Mouse (Mus musculus): ENCODE measurements around the gene Cd2bp2.

The Cd2bp2 gene

GRCm38 (mm10) chr7:127190672-127191071, 5.2 kb downstream of the Cd2bp2 start:
- no peak for DNase-seq (ENCODE audit: low read depth, low spot score)

DNA sequence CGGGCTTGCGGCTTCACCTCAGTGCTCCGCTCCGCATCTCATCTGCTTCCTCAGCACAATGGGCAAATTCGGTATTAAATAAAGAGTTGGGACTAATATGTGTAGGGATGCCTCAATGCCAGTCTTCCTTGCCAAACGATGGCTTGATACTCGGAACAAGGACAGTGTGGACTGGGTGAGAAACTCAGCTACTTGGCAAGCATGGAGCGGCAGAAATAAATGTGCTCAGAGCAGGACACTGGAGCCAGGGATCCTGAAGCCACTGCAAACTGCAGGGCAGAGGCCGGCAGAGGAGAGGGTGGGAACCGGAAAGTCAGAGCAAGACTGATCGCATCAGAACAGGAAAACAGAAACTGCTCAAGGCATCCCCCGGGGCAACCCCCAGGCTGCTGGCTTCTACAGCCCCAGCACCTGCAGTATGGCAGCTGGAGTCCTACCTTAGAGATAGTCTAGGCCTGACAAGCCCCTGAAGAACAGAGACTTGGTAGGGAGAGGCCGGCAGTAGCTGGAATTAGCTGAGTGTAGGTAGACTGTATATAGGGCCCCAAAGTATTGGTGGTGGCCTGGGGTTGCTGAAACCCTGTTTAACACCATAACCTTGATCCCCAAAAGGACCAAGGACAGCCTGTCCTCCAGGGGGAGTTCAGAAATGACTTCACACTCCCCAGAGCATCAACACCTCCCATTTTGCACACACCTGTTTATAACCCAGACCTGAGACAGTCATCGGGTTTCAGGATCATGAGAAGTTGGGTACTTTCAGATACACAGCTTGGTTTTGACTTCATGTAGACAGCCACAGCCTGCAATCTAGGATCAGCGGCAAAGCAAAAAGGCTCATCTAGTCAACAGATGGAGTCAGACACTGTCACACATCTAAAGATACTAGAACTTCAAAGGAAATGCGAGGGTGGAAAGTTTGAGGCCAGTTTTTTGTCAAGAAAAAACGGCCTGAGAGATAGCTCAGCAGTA, 7.3 kb downstream of the Cd2bp2 start:
- DNase-seq (ENCODE audit: low read depth, low spot score), result no peak

DNA sequence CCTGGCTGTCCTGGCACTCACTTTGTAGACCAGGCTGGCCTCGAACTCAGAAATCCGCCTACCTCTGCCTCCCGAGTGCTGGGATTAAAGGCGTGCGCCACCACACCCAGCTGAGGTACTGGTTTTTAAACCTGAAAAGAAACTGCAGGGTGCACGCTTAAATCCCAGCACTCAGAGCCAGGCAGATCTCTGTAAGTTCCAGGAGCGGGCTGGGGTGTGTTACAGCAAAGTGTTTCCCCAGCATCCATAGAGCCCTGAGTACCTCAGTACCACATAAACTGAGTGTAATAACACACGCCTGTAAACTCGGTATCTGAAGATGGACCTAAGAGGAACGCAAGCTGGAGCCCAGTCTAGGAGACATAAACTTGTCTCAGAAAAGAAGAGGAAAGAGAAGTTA, 8.5 kb downstream of the Cd2bp2 start:
- peak; percentile 85 for DNase-seq (ENCODE audit: low read depth, low spot score)

GRCm38 (mm10) chr7:127185601-127186000, 10.2 kb downstream of the Cd2bp2 start:
- peak; percentile 82 for DNase-seq (ENCODE audit: low read depth, low spot score)

GRCm38 (mm10) chr7:127184720-127185119, 11.1 kb downstream of the Cd2bp2 start:
- no peak for DNase-seq (ENCODE audit: low read depth, low spot score)

- DNase-seq (ENCODE audit: low read depth, low spot score), result peak; percentile 80
Measured at GRCm38 (mm10) chr7:127183828-127184227, 12.0 kb downstream of the Cd2bp2 start.

GRCm38 (mm10) chr7:127183345-127183744, 12.5 kb downstream of the Cd2bp2 start:
- DNase-seq (ENCODE audit: low read depth, low spot score), result no peak

DNA sequence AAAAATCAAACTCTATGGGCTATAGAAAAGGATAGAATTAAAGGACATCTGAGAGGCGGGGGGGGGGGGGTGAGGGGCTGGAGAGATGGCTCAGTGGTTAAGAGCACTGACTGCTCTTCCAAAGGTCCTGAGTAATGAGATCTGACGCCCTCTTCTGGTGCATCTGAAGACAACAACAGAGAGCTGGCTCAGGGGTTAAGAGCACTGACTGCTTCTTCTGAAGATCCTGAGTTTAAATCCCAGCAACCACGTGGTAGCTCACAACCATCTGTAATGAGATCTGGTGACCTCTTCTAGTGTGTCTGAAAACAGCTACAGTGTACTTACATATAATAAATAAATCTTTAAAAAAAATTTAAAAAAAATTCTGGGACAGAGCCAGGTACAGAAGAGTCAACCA, 14.1 kb downstream of the Cd2bp2 start:
- DNase-seq (ENCODE audit: low read depth, low spot score), result peak; percentile 71

- DNase-seq (ENCODE audit: low read depth, low spot score), result no peak
Measured at GRCm38 (mm10) chr7:127180783-127181182, 15.1 kb downstream of the Cd2bp2 start.

- no peak for DNase-seq (ENCODE audit: low read depth, low spot score)
Measured at GRCm38 (mm10) chr7:127176937-127177336, 18.9 kb downstream of the Cd2bp2 start.

DNA sequence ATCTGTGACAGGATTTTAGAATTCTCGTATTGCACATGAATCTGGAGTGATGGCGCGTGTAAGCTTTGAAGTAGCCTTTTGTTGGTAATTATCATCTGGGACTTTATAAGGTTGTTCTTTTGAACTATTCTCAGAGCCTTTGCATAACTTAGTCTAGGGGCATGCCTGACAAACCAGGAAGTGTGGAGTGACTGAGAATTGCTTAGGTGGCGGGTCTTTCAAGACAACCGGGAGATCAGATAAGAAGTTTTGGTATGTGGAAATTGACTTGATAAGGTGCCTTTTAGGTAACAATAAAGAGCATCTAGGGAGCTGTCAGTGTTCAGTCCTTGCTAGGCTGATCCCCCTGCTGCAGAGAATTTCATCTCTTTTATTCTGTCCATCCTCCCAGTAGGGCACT, 29.3 kb downstream of the Cd2bp2 start:
- no peak for DNase-seq (ENCODE audit: low read depth, low spot score)

GRCm38 (mm10) chr7:127165607-127166493, 30.0 kb downstream of the Cd2bp2 start:
- DNase-seq (ENCODE audit: low read depth, low spot score), result no peak

DNA sequence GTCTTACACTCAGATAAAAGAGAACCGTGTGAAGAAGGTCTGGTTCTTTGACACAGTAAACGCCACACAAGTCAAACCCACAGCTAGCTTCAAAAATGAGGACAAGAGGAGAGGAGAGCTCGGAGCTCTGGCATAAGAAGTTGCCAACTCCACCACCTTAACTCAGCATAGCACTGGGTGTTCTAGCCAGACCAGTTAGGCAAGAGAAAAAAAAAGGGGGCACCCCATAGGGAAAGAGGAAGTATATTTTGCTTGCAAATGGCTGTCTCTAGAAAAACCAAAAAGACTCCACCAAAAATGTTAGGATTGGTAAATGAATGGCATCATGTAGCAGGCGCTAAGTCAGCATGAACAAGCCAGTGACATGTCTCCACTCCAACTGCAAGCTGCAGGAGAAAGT, 31.8 kb downstream of the Cd2bp2 start:
- DNase-seq (ENCODE audit: low read depth, low spot score), result no peak

GRCm38 (mm10) chr7:127162546-127162945, 33.3 kb downstream of the Cd2bp2 start:
- no peak for DNase-seq (ENCODE audit: low read depth, low spot score)

DNA sequence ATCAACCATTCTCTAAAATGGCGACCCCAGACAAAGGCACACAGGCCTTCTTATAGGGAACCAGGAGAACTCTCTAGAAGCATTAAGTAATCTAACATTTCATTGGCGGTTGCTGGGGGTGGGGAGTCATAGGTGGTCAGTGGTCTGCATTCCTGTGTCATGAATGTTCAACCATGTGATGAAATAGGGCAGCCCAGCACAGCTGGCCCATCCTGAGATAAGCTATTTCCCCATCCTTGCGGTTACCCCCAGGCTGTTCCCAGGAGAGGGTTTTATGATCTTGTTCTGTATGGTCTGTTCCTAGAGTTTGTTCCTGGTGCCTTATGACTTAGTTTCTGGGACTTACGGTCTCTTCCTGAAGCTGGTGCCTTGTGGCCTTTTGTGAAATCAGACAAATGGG, 38.3 kb downstream of the Cd2bp2 start:
- no peak for DNase-seq (ENCODE audit: low read depth, low spot score)

- no peak for DNase-seq (ENCODE audit: low read depth, low spot score)
Measured at GRCm38 (mm10) chr7:127153477-127153876, 42.4 kb downstream of the Cd2bp2 start.

DNA sequence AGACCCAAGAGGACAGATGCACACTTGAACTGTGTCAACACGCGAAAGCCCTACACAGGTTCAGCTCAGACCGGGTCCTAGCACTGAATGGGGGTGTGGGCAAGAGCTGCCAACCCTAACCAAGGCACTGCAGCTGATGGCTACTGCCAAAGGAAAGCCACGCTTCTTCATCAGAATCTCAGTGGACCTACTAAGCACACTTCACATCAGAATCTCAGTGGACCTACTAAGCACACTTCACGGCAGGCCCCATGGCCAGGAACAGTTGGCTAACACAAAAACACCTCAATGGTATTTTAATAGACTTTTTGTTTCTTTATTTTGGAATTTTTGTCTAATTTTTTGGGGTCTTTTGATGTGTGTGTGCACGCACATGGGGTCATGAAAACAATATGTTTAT, 43.4 kb downstream of the Cd2bp2 start:
- DNase-seq (ENCODE audit: low read depth, low spot score), result no peak

DNA sequence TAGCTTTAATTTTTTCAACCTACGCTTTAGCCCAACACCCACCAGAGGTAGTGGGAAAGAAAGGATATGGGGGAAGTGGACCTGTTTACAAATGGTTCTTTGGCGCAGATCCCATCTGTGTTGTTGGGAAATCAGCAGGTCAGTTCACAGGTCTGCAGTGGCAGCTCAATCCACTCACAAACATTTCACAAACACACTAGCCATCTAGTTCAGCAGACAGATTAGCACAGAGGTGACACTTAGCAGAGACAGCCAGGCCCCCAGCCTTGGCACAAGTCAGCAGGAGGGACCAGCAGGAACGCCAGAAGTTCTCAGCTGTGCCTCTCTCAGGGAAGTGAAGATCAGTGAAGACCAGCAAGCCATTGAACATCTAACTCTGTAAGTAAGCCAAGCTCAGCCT, 47.9 kb downstream of the Cd2bp2 start:
- DNase-seq (ENCODE audit: low read depth, low spot score), result no peak

DNA sequence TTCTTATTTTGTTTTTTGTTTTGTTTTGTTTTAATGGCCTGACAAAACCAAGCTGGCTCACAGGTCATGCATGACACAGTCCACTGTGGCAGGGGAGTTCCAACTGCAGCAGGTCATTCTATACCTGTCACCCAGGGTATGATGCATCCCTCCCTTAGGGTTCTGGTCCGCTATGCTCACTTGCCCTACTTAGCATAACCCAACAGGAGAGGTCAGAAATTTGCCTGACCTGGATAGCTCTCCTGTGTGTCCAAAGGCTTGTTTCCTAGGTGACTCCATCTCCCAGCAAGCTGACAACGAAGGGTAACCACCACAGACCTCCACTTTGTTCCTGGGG, 49.6 kb downstream of the Cd2bp2 start:
- DNase-seq (ENCODE audit: low read depth, low spot score), result no peak

DNA sequence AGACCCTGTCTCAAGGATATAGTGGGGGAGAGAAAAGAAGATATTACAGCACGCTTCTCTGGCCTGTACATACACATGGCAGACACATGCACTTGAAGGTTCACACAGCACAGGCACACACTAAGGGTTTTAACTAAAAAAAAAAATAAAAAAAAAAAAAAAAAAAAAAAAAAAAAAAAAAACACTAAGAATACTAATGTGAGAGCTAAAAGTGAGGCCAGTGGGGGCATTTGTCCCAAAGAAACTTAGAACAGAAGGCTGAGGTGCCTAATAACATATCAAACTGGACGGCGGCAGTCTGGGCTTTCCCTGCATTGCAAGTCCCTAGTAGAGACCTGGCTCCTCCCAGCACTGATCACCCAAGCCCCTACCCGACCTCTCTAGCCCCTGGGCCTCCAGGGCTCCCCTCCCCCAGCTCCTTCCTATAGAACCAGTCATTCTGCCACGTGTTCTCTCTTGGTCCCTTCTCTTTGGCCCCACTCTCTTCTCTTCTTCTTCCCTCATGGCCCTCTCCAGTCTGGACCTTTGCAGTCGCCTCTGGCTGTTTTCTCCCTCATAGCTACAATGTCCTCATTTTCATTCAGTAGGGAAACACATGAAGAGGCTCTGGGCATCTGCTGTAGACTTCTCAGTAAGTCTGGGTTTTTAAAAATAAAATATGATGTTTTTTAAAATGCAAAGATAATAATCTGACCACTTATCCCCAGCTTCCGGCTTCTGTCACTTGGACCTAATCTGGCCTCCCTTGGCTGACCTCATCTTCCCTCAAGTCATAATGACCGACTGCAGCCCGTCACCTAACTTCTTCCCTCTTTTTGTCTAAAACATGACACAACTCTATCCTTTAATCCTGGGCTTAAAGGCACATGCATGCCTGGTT, 50.2 kb downstream of the Cd2bp2 start:
- peak; percentile 71 for DNase-seq (ENCODE audit: low read depth, low spot score)

DNA sequence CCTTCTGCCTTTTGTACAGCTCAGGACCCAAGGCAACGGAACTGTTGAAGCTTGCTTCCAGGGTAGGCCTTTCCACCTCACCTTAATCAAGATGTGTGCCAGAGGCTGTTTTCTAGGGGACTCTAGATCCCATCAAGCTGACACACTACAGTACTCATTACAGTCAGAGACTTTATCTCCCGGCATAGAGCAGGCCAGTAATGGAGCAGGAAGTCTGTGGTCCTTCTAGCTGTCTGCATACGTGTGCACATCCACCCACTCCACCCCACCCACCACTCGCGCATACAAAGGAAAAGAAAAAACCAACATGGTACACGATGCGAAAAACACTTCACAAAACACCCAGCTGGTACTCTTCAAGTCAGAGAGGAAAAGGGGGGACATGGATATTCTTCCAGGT, 51.4 kb downstream of the Cd2bp2 start:
- no peak for DNase-seq (ENCODE audit: low read depth, low spot score)

GRCm38 (mm10) chr7:127142666-127143065, 53.2 kb downstream of the Cd2bp2 start:
- DNase-seq (ENCODE audit: low read depth, low spot score), result no peak
